Mouse (Mus musculus) CH12.LX (cell line): Measurements from ENCODE around the gene Vangl2.

Experiments used
- CTCF ChIP-seq, 2 experiments: IDR thresholded peaks in 1 of 2; conservative IDR thresholded peaks in 1 of 2; 2 replicates each; pipeline ENCODE4 v1.5.1; 2011 to 2012; ENCODE audit warnings: low read depth in 2 of 2, low read length in 2 of 2, improper control_type of control experiment in 1 of 2, inconsistent platforms in 1 of 2, mild to moderate bottlenecking in 1 of 2, moderate library complexity in 1 of 2
- ELF1 ChIP-seq: IDR thresholded peaks from 2 replicates; pipeline ENCODE4 v1.6.1; 2014; ENCODE audit warnings: low read depth, mild to moderate bottlenecking, inconsistent platforms, low read length, improper control_type of control experiment
- JUND ChIP-seq: conservative IDR thresholded peaks from 2 replicates; pipeline ENCODE4 v1.6.1; 2011; ENCODE audit warnings: low read depth, low read length, improper control_type of control experiment
- NELFE ChIP-seq: IDR thresholded peaks from 2 replicates; pipeline ENCODE4 v1.6.1; 2011; ENCODE audit warnings: low read depth, low read length, improper control_type of control experiment
- POLR2A ChIP-seq: IDR thresholded peaks from 2 replicates; pipeline ENCODE4 v1.6.1; 2011; ENCODE audit warnings: low read depth, mild to moderate bottlenecking, improper control_type of control experiment, low read length
- SIN3A ChIP-seq: IDR thresholded peaks from 2 replicates; pipeline ENCODE4 v1.6.1; 2012; ENCODE audit warnings: low read length, improper control_type of control experiment, inconsistent platforms
- USF1 ChIP-seq: IDR thresholded peaks from 2 replicates; pipeline ENCODE4 v1.6.1; 2014; ENCODE audit warnings: low read depth, mild to moderate bottlenecking, inconsistent platforms, low read length, improper control_type of control experiment
- ZKSCAN1 ChIP-seq: IDR thresholded peaks from 2 replicates; pipeline ENCODE4 v1.6.1; 2012; ENCODE audit warnings: low read depth, inconsistent platforms, low read length, improper control_type of control experiment, borderline replicate concordance

DNA sequence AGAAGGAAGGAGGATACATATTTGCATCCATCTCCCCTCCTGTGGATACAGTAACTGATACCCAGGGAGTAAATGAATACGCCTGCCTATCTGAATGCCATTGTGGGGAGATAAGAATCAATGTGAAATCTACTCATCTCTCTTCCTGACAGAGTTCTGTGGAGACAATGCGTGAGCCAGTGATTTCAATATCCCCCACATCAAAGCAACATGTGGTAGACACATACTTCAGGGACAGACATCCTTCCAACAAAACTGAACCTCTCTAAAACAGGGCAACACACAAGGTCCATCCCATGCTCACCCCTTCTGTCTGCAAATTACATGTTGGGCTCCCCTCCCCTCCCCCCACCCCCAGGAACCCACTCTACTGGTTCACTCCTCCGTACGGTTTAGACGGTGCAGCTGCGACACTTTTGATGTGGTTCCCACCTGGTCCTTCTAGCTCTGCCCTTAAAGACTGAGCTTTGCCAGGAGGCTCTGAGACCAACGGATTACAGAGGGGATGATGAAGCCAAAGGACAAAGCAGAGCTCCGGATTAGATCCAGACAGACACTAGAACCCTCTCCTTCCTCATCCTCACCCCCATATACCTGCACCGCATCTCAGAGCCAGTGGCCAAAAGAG is 12.8 kb downstream of the Vangl2 start:
- TF ChIP-seq CTCF (conservative IDR thresholded peaks at IDR 0.05 in 1 of 2, IDR thresholded peaks at IDR 0.05 in 1 of 2; ENCODE audit: low read depth in 2 of 2, low read length in 2 of 2) (no peak), NELFE (no peak), POLR2A (no peak), SIN3A (no peak), ELF1 (no peak), USF1 (no peak), JUND (no peak), ZKSCAN1 (no peak)
